Mouse (Mus musculus): ENCODE measurements around the gene Pex5l.

DNA sequence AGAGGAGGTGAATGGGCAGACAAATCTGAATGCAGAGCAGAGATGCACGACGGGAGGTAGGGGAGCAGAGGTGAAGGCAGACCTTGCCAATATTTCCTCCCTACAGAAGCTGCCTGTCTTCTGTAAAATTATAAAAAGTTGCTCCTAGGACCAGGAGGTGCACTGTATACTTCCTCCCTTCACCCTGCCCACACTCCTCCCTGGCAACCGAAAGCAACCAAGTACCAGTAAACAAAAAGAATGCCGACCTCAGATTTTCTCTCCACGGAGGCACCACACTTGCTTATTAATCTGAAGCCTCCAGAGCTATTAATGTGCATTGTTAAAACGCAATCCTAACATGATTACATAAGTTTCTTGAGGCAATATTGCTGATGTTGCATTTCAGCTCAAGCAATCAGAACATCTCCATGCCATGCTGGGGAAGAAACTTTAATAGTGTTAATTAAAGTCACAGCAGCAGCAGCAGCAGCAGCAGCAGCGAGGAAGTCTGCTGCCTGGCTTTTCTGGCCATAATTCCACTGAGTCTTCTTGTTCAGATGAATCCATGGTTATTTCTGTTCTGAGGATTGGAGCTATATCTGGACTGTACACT, 82.6 kb downstream of the Pex5l start:
- no peak for TF ChIP-seq CTCF (IDR thresholded peaks at IDR 0.05; ENCODE audit: low read depth)
- no peak for TF ChIP-seq EP300 (IDR thresholded peaks at IDR 0.05; ENCODE audit: low read depth)

Measured in heart, postnatal 0 days (tissue).